Mouse (Mus musculus): ENCODE measurements at regions not wholly inside any gene's neighbourhood (a gene's known extent, or its start where the extent isn't known, plus 50 kb on each side); places are given as distances from the start of the nearest gene placed in this dataset.

DNA sequence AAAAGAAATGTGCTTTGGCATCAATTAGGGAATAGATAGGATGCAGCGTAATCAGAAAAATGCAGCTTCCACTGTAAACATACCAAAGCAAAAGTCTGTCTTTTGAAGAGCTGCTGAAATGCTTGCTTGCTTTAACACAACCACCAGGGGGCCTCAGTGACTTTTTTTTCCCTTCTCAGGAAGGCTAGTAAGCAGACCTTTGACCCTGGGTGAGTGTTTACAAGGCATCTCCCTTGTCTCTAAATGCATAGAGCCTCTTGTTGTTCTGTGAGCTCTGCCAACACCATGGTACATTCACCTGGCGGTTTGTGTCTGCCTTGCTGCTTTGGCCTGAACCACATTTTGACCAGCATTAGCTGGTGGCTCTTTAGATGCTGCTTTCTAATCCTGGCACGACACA lies 191.9 kb upstream of the C9orf72 start:
- DNase-seq (ENCODE audit: low spot score), result peak; percentile 5

DNA sequence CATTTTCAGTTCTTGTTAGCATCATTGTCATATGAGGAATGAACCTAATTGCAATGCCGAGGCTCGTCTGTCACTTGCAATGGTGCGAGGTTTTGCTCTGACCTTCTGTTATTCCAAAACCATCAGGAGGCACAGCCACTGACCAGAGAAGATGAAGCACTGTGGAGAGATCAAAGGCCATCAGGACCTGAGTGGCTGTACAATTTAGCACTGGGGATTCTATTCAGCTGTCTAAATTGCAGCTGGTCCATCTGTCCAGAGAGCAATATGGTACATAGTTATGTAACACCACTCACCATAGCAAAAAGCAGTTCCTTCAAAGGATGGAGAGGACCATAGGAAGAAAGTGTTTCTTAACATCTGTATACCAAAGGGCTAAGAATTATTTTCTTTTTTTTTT lies 187.5 kb upstream of the C9orf72 start:
- DNase-seq (ENCODE audit: low spot score), result no peak

DNA sequence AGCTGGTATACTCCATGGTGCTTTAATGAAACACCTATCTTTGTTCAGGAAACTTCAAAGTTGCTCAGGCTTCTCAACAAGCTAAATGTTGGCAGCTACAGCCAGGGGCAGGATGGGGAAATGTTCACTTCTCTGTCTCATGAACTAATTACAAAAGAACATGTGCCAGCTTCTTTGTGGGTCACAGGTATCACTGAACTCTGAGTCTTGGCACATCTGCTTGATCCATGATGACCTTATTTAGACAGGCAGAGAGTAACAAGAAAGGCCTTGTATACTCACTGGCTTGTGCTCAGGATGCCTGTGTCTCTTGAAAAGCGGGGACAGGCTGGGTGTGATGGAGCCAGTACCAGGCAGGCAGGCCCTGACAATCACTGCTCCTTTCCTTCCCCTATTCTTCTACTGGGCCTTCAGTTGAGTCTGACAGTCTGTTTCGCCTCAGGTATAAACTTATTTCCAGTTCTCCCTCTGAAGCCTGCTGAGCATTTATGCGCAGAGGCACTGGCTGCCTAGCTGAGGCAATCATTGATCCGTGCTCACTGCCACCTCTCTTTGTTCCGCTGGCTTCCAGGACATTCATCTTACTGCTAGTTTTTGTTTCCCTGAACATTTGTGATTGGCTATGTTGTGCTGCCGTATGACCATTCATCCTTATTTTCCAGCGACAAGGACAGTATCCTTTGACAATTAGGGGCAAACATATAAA lies 179.5 kb upstream of the C9orf72 start:
- DNase-seq (ENCODE audit: low spot score), result no peak

DNA sequence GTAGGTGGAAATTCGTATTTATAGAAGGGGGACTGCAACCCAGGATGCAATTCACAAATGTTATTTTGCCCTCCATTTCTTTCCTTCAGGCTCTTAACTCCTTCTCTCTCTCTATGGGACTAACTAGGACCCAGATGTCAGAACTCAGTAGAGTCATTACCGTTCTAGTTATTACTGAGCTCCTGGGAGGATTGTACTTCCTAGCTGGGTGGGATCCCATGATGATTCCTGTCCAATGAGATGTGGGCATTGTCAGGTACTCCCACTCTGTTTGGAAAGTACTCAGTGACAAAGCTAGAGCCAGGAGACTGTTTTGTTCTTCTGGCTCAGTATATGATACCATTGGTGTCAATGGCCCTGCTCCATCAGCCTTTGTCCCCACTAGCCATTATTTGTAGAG lies 178.1 kb upstream of the C9orf72 start:
- DNase-seq (ENCODE audit: low spot score), result no peak

DNA sequence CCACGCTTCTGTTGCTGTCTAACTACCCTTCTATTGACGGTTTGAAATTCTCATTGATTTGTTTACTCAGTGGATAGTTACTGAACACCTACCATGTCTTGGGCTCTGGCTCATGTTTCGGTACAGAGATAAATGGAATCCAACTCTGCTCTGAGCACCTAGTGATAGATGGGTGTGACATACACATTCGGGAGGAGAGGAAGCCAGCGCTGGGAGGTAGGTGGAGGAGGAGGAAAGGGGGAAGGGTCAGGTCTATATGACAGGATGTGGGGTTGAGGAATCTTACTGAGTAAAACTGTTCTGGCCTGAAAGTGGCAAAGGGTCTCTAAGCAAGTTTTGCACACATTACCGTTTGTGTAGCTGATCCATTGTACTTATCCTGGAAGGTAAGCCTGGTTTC lies 177.6 kb upstream of the C9orf72 start:
- no peak for DNase-seq (ENCODE audit: low spot score)

DNA sequence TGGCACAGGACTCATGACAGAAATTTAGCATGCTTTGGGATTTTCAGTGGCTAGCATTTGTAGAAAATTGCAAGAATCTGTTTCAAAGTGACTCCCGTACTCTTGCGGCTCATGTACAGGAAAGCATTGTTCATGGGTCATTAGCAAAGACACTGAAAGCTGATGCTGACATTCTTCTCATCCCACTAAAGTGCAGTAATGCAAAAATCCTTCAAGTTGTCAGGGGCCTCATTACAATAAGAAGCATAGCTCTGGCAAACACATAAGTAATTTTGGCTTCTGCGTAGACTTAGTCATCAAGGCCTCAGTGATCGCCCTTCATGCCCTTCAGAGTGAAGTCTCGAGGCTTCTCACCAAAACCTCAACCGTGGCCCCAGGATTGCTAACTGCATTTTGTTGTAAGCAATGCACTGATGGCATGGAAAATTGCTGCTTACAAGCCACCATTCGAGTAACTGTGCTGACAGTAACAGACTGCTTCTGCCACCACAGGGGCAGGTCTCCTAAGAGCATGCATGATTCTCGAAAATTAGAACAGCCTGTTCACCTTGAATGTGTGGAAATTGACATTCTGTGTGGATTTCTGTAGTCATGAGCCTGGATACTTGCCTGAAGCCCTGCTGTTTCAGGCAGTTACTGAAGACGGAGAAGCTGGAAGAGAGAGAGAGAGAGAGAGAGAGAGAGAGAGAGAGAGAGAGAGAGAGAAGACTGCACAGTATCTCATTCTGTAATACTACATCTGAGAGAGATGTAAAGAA lies 176.6 kb upstream of the C9orf72 start:
- no peak for DNase-seq (ENCODE audit: low spot score)

DNA sequence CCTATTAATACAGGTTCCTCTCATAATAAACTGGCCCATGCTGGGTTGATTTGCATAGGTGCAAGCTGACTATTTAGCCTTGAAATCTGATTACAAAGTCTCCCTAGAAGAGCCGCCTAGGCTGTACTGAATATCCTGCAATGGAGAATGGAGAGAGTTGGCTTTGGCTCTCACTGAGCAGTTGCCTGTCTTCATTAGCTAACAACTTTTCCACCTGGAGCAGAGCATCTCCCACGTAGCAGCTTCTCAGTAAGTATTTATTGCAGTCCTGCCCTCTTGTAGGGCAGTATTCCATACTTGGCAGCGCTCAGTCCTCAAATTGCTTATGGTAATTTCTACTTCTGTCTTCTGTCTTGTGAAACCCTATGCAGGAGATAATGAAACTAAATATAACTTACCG lies 175.8 kb upstream of the C9orf72 start:
- DNase-seq (ENCODE audit: low spot score), result no peak

DNA sequence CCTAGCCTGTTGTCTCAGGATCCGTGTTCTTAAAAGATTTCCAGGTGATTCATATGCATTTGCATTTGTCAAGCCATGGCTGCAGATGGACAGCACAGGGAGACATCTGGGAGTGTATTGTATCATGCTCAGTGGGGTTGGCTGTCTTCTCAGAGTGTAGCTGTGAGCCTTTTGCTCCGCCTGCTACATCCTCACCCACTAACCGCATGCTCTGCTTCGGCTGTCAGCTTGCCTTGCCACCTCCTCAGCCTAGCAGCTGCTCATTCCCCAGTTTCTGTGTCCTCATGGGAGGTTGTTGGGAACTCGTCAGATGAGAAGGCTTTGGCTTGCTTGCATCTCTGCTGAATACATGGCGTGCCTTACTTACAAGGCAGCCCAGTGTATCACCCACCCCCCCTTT lies 174.5 kb upstream of the C9orf72 start:
- DNase-seq (ENCODE audit: low spot score), result no peak

DNA sequence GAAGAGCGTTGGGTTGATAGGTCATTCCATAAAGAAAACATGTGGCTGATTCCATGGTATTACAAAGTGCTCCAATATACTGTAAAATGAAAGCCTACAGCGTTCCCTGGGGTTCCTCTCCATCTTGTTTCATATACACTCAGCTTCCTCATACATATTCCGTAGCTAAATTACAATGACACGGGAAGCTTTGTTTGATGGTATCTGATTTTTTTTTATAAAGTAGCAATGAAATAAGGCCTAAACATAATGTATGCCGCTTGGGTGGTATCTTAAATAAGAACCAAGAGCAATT lies 169.6 kb upstream of the C9orf72 start:
- DNase-seq (ENCODE audit: low spot score), result no peak

DNA sequence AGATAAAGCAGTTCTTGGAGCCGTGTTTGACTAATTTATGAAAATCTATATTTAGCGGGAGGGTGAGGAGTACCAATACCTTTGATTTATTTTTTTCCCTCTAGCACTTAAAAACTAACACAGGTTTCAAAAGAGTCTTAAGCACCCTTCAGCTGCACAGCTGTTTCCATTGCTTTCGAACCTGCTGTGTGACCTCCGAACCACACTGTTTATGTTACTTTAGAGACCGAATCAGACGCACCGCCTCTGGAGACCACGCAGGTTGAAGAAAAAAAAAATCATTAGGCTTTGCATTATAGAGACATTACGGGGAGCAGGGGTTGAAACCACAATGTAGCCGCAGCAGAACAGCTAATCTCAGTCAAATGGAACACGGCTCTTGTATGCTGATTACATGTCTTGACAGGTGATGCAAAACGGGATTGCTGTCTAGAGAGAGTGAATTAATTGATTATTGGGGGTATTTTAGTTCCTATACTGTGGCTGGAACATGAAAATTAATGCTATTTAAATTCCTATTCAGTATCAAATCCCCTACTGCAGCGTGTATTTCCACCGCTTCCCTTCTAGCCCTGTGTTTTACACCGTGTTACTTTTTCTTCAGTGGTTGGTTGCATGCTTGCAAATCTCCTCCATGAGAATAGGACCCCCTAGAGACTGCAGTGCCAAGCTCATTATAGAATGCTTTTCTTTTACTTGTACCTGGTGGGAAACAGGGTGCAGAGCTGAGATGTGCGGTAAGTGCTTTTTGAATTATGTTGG lies 169.0 kb upstream of the C9orf72 start:
- no peak for DNase-seq (ENCODE audit: low spot score)

DNA sequence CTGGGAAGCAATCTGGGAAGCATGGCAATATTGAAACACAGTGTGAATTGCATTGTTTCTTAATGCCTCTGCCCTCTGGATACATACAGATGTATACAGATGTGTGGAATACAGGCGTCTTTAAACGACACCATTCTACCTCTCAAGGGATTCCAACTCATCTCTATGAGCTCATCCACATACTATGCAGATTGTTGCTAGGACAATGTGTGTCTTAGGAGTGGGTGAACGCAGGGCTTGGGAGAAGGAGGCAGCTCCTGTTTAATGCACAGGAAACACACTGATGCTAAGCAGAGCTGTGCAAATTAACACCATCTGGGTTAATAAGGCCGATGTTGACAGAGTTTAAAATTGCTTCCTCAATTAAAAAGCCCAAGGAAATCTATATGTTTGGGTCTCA lies 149.8 kb upstream of the C9orf72 start:
- DNase-seq (ENCODE audit: low spot score), result no peak

DNA sequence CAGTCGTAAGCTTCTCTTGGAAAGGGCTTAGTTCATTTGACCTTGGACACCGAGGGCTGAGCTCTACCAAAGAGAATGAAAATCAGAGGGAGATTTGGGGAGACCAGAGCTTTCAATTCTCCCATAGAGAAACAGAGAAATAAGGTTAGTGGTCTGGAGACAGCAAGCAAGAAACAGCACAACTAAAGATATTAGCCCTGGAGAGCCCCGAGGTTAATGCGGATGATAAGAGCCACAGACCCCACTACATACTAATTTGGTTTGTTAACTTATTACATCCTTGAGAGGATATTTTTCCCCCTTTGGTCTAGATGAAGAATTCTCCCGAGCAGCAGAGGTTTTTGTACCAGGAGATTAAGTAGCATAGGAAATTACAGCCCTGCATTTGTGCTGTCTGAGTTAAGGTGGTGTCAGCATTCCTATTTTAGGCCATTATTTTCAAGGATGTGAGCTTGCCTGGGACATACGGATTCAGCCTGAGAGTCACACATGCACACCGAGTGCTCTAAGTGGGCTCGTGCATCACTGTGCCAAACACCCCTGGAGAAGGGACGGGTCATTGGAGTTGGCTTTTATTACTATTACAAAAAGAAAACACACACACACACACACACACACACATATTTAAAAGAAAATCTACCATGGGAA lies 147.4 kb upstream of the C9orf72 start:
- no peak for DNase-seq (ENCODE audit: low spot score)

DNA sequence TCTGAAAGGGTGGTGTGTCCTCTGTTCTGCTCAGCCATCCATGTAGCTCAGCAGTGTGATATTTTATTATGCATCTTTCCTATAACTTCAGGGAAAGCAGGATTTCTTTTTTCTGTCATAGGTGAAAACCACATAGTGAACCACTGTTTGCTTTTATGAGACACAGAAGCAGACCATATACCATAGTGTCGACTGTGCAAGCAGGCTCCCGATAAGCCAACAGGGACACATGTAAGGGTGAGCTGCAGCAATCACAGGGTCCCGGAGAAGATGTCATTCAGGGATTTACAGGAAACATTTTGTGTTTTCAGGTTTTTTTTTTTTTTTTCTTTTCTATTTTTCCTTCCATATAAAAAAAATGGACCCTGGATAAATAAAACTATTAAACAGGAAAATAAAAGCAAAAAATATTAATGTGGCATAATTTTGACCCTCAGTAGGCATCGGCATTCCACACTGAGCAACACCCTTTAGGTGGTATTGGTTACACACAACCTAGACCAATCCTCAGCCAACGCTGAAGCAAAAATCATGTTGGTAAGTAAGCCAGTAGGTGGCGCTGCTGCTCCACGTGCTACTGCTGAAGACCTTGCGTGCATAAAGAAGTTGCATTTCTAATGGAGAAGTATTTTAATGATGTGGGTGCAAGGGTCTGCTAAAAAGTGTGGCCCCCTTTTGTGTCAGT lies 146.7 kb upstream of the C9orf72 start:
- peak; percentile 35 for DNase-seq (ENCODE audit: low spot score)

DNA sequence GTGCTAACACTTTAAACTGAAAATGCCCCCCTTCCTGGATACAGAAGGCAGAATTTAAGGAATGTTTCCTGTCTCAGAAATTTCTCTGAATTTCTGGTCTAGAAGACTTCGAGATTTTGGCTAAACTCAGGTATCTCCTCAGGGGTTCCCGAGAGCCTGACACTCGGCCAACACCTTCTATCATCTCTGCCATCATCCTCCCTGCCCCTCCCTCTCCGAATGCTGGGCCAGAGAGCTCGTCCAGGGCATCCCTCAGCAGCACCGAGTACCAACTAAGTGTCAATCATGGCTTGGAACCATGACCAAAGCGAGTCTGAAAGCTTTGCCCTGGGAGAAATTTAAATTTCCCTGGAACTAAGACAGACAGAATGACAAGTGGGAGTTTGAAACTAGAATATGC lies 138.2 kb upstream of the C9orf72 start:
- no peak for DNase-seq (ENCODE audit: low spot score)

DNA sequence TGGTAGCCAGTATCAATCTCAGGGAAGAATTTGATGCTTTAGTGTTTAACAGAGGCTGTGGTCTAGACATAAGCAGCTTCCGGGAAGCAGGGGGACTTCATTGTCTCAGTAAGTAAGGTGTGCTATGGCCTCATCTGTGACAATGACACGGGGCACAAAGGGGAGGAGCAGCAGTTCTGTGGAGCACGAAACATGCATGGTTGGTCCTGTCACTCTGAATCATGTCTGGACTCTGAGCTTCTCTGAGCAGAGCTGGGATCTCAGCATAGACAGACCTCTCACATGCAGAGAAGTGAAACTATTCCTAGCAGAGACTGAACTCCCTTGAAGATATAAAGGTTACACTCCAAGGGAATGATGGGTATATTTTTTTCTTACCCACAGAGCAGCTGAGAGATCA lies 136.2 kb upstream of the C9orf72 start:
- no peak for DNase-seq (ENCODE audit: low spot score)

DNA sequence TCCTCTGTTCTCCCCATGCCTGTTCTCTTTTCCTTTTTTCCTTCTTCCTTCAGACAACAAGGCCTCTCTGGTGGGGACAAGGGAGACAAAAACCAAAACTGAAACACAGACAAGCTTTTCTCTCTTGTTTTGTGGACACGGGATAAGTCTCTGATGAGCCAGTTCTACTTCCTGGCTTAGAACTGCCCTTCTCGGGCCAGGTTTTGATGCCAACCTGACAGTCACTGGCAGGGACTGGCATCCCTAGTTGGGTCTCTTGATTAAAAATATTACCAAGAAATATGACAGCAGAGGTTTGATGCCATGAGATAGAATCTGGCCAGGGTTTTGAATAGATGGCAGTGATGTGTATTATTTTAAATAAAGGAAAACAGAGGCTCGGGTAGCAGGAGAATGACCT lies 133.4 kb upstream of the C9orf72 start:
- no peak for DNase-seq (ENCODE audit: low spot score)

DNA sequence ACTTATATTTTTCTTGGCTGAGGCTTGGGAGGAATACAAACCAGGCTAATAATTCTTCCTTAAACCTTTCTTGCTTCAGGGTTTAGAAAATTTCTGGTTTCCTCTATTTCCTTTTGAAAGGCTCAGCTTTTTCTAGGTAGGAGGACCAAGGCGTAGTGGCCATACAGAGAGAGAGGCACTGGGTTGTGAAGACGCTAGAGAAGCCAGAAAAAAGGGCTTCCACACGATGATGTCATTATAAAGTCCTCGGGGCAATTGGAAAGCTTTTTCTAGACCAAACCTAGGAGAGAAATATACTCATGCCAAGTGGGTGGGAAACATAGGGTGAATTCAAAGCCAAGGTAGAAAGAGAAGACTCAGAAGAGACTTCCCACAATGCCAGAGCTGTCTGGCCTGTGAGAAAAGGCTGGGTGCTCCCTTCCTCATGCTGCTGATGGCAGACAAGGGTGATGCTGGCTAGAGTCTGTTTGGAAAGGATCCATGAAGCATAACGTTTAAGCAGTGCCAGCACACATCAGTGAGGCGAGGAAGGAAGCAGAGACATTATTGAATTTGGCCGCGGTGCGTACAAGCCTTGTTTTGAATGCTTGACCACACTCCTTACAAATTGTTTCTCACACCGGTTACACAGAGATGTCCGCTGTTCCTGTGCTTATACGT lies 131.1 kb upstream of the C9orf72 start:
- DNase-seq (ENCODE audit: low spot score), result no peak

DNA sequence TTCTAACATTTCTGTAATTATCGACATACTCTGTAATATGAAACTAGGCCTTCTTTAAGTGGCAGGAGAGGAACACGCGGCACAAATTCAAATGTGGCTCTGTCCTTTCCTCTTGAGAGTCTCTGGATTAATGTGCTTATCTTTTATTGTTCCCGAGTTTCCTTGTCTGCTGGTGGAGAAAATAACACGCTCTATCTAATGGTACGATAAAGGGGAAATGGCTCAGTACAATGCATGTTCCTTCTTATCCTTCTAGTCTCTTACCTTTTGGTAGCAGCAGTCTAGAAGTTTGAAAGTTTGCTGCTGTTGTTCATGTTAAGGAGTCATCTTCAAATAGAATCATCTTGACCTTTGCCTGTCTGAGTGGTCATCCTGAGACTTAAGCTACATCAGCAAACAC lies 130.1 kb upstream of the C9orf72 start:
- DNase-seq (ENCODE audit: low spot score), result no peak

DNA sequence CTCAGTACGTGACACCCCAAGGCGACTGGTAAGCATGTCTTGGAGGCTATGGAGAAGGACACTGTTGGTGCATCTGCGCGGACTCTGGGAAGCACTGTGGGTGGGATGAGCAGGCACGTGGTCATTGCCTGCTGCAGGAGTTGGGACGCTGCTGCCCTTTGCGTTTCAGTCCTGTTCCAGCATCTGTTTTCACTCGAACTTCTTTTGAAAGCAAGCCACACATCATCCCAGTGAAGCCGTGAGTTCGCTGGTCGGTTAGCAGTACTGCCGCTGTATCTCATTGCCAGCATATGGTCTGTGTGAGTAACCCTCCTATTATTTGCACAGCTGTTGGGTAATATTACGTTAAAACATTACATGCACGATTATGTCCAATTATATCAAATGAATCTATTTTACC lies 128.1 kb upstream of the C9orf72 start:
- no peak for DNase-seq (ENCODE audit: low spot score)

DNA sequence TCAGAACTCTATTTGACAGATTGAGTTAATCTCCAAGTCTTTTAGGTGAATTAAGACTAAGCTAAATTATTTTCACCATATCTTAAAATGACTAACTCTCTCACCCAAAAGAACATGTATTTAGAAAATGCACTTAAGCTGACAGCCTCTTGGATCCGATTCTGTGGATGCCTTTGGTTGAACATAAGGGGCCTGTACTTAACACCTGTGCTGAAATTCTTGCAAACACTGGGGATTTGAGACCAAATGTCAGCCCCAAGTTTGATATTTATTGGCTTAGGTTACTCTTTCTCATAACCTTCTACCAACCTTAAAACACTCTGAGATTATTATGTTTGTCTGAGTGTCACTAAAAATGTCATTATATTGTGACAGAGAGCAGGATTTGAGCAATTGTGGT lies 126.6 kb upstream of the C9orf72 start:
- no peak for DNase-seq (ENCODE audit: low spot score)

DNA sequence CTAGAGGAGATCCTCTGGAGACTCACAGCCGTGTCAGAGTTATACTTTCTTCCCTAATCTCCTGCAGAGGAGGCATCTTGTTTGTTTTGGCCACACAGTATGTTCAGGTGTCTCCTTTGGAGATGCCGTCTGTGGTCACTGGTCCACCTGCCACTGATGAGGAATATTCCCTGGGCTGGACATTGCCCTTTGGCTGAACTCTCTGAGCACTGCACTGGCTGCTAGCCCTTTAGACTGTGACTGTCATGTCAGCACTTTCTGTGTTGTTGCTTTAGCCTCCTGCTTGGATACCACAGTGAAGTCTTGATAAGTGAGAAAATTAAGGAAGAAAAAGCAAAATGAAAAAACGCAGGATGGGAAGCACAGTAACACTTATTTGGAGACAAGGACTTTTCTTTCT lies 124.5 kb upstream of the C9orf72 start:
- no peak for DNase-seq (ENCODE audit: low spot score)

DNA sequence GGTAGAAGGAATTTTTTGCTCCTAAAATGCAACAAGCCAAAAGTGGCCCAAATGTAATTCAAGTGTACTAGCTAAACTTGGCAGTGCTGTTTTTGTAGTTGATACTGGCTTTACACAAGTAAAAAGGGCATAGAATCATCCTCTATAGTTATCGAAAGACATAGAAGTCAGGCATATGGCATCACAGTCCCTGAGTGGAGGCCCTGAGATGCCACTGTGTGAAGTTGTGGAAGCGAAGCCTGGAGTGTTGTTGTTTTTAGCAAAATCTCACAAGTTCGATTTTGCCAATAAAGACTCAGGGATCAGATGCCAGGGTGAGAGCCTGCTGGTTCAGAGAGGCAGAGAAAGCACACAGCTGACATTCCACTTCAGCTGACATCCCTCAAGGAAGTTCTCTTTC lies 121.6 kb upstream of the C9orf72 start:
- DNase-seq (ENCODE audit: low spot score), result no peak
